Mouse (Mus musculus): ENCODE measurements around the gene Lrrc56. TPM values are rescaled to one million over a fixed set of nuclear protein-coding genes. Genes with fewer than 3 reads are reported as not detected.

Gene Lrrc56
- total RNA-seq, 2 experiments from 2014 or later = 2.8 to 4.0 TPM

GRCm38 (mm10) chr7:141215101-141215879 is 21.3 kb downstream of the Lrrc56 start, which contains the start of gene Rassf7:
Rassf7 (plus strand) TSS chr7:141215860.
- intact Hi-C loops (cut with DNase I) = no loop called here
- peak; percentile 75 to 79 for DNase-seq

- no peak for DNase-seq
- intact Hi-C loops (cut with DNase I) = no loop called here
These were observed 22.1 kb downstream of the Lrrc56 start for GRCm38 (mm10) chr7:141215880-141216733.

GRCm38 (mm10) chr7:141216894-141217293 is 22.9 kb downstream of the Lrrc56 start:
- DNase-seq = no peak
- intact Hi-C loops (cut with DNase I) = no loop called here

GRCm38 (mm10) chr7:141217343-141218013 is 23.5 kb downstream of the Lrrc56 start:
- no peak for DNase-seq
- intact Hi-C loops (cut with DNase I) = no loop called here

- no peak for DNase-seq
- intact Hi-C loops (cut with DNase I) = no loop called here
These were observed 24.2 kb downstream of the Lrrc56 start for GRCm38 (mm10) chr7:141218141-141218540.

- no peak for DNase-seq
- intact Hi-C loops (cut with DNase I) = no loop called here
These were observed 24.7 kb downstream of the Lrrc56 start for GRCm38 (mm10) chr7:141218557-141219133.

GRCm38 (mm10) chr7:141219558-141220099 is 25.7 kb downstream of the Lrrc56 start:
- no peak for DNase-seq
- intact Hi-C loops (cut with DNase I) = no loop called here

- intact Hi-C loops (cut with DNase I) = no loop called here
- no peak for DNase-seq
These were observed 26.4 kb downstream of the Lrrc56 start for GRCm38 (mm10) chr7:141220377-141220776.

- peak; percentile 89 to 94 for DNase-seq
- intact Hi-C loops (cut with DNase I) = no loop called here
These were observed 27.5 kb downstream of the Lrrc56 start for GRCm38 (mm10) chr7:141221249-141222125.

GRCm38 (mm10) chr7:141222126-141222467 is 28.1 kb downstream of the Lrrc56 start:
- no peak for DNase-seq
- intact Hi-C loops (cut with DNase I) = no loop called here

- DNase-seq = no peak
- intact Hi-C loops (cut with DNase I) = no loop called here
These were observed 28.8 kb downstream of the Lrrc56 start for GRCm38 (mm10) chr7:141222696-141223215.

GRCm38 (mm10) chr7:141226535-141226934 is 32.6 kb downstream of the Lrrc56 start:
- intact Hi-C loops (cut with DNase I) = loop anchor here (5.0 kb wide), 1 partner anchor 101 kb away; the partner anchor contains the start of genes Deaf1 and Tmem80
- no peak for DNase-seq

GRCm38 (mm10) chr7:141227796-141228195 is 33.8 kb downstream of the Lrrc56 start:
- intact Hi-C loops (cut with DNase I) = loop anchor here (2.0 to 5.0 kb wide), 2 partner anchors 100 to 135 kb away; partner anchors contain the start of genes Deaf1 and Tmem80

GRCm38 (mm10) chr7:141228279-141229067 is 34.5 kb downstream of the Lrrc56 start, which contains the start of gene Phrf1:
Phrf1 (plus strand) TSS chr7:141228784.
- intact Hi-C loops (cut with DNase I) = loop anchor here (2.0 to 5.0 kb wide), 2 partner anchors 99 to 134 kb away; partner anchors contain the start of genes Deaf1 and Tmem80

More at GRCm38 (mm10) chr7:141227796-141228195, 33.8 kb downstream of the Lrrc56 start:
- no peak for DNase-seq

GRCm38 (mm10) chr7:141229702-141230101 is 35.7 kb downstream of the Lrrc56 start:
- intact Hi-C loops (cut with DNase I) = loop anchor here (2.0 to 5.0 kb wide), 2 partner anchors 98 to 133 kb away; partner anchors contain the start of genes Deaf1 and Tmem80
- no peak for DNase-seq

More at GRCm38 (mm10) chr7:141228279-141229067, 34.5 kb downstream of the Lrrc56 start, which contains the start of gene Phrf1:
- DNase-seq = peak; percentile 97

GRCm38 (mm10) chr7:141230570-141230969 is 36.6 kb downstream of the Lrrc56 start:
- no peak for DNase-seq
- intact Hi-C loops (cut with DNase I) = no loop called here

GRCm38 (mm10) chr7:141231111-141231510 is 37.2 kb downstream of the Lrrc56 start:
- no peak for DNase-seq
- intact Hi-C loops (cut with DNase I) = no loop called here

GRCm38 (mm10) chr7:141231551-141231950 is 37.6 kb downstream of the Lrrc56 start:
- intact Hi-C loops (cut with DNase I) = no loop called here
- DNase-seq = no peak

Measured in heart, postnatal 36 days (tissue).